Mouse (Mus musculus) heart, adult 18-20 months (tissue): Measurements from ENCODE around the gene Vmn1r82. TPM values are rescaled to one million over a fixed set of nuclear protein-coding genes. Genes with fewer than 3 reads are reported as not detected.

ENCODE experiments used
- DNase-seq, 2 experiments: peaks; one replicate each; pipeline ENCODE4 v3.0.0; 2021 to 2022; ENCODE audit warnings: mixed read lengths in 1 of 2
- long read RNA-seq, 2 experiments: library from polyadenylated mRNA; stranded (forward); transcript quantifications; one replicate each; pipeline ENCODE4 v2.0.0; 2021
- total RNA-seq, 2 experiments: library from RNA; stranded (reverse); gene quantifications; 2 replicates each; pipeline ENCODE4 v1.2.3; 2021

The Vmn1r82 gene
- not detected for total RNA-seq
- long read RNA-seq, experiment 1, result 0 reads
- long read RNA-seq, experiment 2, result 0 reads

DNA sequence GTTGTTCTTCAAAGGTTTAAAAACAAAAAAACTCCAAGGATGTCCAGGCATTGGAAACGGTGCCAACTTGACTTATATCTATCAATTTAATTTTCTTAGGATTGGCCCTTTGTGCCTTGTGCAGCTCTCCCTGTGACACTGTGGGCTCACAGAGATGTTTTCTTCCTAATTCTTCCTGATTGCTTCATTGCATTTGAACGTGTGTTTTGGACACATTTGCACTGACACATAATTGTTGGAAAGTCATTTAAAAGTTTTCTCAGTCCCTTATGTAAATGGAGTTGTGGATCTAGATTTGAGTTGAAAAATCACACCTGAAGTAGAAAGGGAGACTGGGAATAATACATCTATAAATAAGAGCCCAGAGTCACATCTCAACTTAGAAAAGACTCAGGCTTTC lies at the start of gene Vmn1r82:
Gene Vmn1r82 (plus strand): TSS at position 301 of the 400 bp plus-strand sequence.
- DNase-seq, result no peak

DNA sequence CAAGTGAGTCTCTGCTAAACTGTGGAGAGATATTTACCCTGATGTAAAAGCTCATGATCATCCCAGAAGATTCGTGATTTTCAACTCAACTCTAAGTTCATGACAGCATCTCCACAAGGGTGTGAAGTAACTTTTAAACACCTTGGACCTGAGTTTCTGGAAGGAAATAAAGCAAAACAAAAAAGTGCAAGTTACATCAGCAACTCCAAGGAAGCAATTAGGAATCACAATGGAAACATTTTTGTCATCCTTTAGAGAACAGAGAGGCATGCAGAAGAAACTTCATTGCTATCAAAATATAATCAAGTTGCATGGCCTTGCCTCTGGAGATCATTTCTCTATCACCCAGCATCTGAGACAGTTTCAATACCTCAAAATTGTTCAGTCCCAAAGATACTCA lies 32.1 kb upstream of the Vmn1r82 start, which contains the start of gene Vmn1r81:
Gene Vmn1r81 (minus strand): TSS at position 101 of the 400 bp plus-strand sequence.
- no peak for DNase-seq

DNA sequence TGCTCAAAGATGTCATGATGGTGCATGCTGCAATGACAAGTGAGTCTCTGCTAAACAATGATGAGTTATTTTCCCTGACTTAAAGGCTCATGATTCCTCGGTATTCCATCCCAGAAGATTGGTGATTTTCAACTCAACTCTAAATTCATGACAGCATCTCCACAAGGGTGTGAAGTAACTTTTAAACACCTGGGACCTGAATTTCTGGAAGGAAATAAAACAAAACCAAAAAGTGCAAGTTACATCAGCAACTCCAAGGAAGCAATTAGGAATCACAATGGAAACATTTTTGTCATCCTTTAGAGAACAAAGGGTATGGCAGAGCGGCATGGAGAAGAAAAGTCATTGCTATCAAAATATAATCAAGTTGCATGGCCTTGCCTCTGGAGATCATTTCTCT lies 29.2 kb downstream of the Vmn1r82 start, which contains the start of gene Vmn1r83:
Gene Vmn1r83 (minus strand): TSS at position 101 of the 400 bp plus-strand sequence.
- DNase-seq, result no peak

Other genes with a start within 250 kb of the Vmn1r82 start
- not detected for gene Vmn1r78, start 150.2 kb upstream of the Vmn1r82 start, total RNA-seq
- gene Vmn1r79, start 129.2 kb upstream of the Vmn1r82 start, total RNA-seq, result not detected
- gene Vmn1r80, start 111.1 kb upstream of the Vmn1r82 start, total RNA-seq, result not detected
- not detected for gene Vmn1r81, start 32.2 kb upstream of the Vmn1r82 start, total RNA-seq
- not detected for gene Vmn1r83, start 29.1 kb downstream of the Vmn1r82 start, total RNA-seq
- gene Vmn1r84, start 68.8 kb downstream of the Vmn1r82 start, total RNA-seq, result not detected
- gene Zfp551, start 122.3 kb downstream of the Vmn1r82 start, total RNA-seq, result 1 to 10 TPM; 1.8 to 2.3 TPM
- 1 to 10 TPM; 6.9 to 7.2 TPM for gene Zfp606, start 177.9 kb downstream of the Vmn1r82 start, total RNA-seq
- not detected for gene 2900092C05Rik, start 212.1 kb downstream of the Vmn1r82 start, total RNA-seq